Mouse (Mus musculus): ENCODE data around the gene Arhgef3.

Arhgef3 gene

DNA sequence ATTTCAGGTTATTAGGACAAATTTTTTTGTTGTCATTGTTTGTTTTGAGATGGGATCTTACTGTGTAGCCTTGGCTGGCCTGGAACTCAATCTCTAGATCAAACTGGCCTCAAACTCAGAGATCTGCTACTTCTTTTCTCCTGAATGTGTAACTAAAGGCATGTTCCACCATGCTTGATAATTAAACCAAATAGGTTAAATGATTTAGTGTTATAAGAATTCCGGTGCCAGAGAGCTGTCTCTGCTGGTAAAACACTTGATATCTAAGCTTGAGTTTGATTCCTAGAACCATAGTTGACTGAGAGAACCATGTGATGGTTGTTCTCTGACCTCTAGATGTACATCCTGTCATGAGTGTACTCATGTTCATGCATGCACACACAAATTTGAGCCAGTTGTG lies 321.4 kb downstream of the Arhgef3 start:
- no peak for ATAC-seq (ENCODE audit: insufficient number of reproducible peaks, low FRiP score, low TSS enrichment)

DNA sequence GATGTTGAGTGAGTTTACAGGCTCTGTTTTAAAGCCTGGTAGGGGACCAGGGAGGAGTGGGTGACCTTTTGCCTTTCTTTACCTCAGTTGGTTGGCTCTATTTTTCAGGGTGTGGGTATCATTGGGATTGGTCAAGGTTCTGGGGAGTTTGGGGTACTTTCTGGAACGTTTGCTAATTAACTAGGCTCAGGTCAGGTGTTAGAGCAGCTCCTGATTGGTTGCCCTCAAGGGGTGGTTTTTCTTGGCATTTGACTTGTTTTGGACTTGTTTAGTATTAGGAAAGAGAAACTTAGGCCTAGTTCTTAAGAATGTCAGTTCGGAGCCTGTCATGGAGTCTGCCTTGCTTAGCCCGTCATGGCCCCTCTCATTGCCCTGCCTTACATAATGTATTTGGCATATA lies 322.1 kb downstream of the Arhgef3 start:
- ATAC-seq (ENCODE audit: insufficient number of reproducible peaks, low FRiP score, low TSS enrichment): no peak

DNA sequence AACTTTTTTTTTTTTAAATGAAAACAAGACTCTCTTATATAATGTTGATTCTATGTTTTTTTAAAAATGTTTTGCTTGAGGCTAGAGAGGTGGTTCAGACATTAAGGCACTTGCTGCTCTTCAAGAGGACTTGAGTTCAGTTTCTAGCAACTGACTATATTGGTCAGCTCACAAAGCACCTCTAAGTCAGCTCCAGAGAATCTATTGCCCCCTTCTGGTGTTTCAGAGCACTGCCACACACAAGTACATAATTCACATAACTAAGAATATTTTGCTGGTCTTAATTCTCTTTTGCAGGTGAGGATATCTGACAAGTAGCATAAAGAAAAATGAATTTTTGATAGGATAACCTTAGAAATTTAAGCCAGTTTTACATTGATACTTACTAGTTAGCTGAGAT lies 326.2 kb downstream of the Arhgef3 start:
- ATAC-seq (ENCODE audit: insufficient number of reproducible peaks, low FRiP score, low TSS enrichment): no peak

DNA sequence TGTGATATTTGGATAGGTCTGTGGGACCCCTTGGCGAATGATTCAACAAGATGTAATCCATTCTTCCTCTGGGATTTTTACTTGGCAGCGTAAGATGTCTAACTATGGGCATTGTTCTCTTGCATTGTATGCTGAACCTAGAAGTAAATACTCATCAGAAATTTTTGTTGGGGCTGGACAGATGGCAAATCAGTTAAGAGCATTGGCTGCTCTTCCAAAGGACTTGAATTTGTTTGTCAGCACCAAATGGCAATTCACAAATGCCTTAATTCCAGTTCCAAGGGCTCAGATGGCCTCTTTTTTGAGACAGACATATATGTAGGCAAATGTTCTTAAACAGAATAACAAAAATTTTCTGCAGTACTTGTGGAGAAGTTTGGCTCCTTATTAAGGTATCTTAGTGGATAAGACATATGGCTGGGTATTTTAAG lies 330.2 kb downstream of the Arhgef3 start:
- no peak; the same call in 1 of the 2 replicates for ATAC-seq (ENCODE audit: insufficient number of reproducible peaks, low FRiP score, low TSS enrichment)

DNA sequence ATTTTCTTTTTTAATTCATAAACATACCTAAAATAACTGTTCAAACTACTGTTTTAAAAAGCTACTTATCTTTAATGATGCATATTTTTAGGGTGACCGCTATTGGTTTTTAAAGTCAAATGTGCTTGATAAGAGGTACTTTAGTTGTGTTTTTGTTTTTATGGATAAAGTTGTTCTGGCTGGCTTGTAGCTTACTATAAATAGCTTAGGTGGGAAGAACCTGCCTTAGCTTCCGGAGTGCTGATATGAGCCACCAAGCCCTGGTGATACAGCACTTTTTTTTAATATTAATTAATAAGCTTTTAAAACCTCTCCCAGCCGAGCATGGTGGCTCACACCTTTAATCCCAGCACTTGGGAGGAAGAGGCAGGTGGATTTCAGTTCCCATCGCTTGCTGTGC lies 332.3 kb downstream of the Arhgef3 start:
- ATAC-seq (ENCODE audit: insufficient number of reproducible peaks, low FRiP score, low TSS enrichment): no peak

All from cerebellum, adult (tissue).